Mouse (Mus musculus) kidney, embryonic 14.5 days (tissue): ENCODE data around the gene Arhgap17. TPM values are rescaled to one million over a fixed set of nuclear protein-coding genes. Genes with fewer than 3 reads are reported as not detected.

ENCODE experiments used
- ATAC-seq: fragments of 200-750 bp; cut with Nextera tagmentation; 2 replicates; pipeline ENCODE4 v1.8.0; 2017; ENCODE audit warnings: moderate number of reproducible peaks, mild to moderate bottlenecking, moderate TSS enrichment, moderate library complexity; ENCODE audit not compliant: low FRiP score, low TSS enrichment
- H3K27ac ChIP-seq: fragments of 300-500 bp; sonication (generic); 2 replicates; pipeline ENCODE4 v1.5.1; 2014; ENCODE audit warnings: low read depth, mild to moderate bottlenecking, low read length, moderate library complexity, mixed read lengths
- H3K27me3 ChIP-seq: fragments of 300-500 bp; sonication (generic); 2 replicates; pipeline ENCODE4 v1.6.1; 2014; ENCODE audit warnings: mild to moderate bottlenecking, low read length; ENCODE audit not compliant: control insufficient read depth, insufficient read depth
- H3K36me3 ChIP-seq: fragments of 300-500 bp; sonication (generic); 2 replicates; pipeline ENCODE4 v1.6.1; 2014; ENCODE audit warnings: low read length, mixed read lengths; ENCODE audit not compliant: control insufficient read depth, insufficient read depth
- H3K4me1 ChIP-seq: fragments of 300-500 bp; sonication (generic); 2 replicates; pipeline ENCODE4 v1.6.1; 2014; ENCODE audit warnings: low read length, mixed read lengths; ENCODE audit not compliant: control insufficient read depth, insufficient read depth
- H3K4me2 ChIP-seq: fragments of 300-500 bp; sonication (generic); replicated peaks from 2 replicates; pipeline ENCODE4 v1.6.1; 2014; ENCODE audit warnings: low read depth, mild to moderate bottlenecking, low read length
- H3K4me3 ChIP-seq: fragments of 300-500 bp; sonication (generic); 2 replicates; pipeline ENCODE4 v1.5.1; 2014; ENCODE audit warnings: mild to moderate bottlenecking, low read length
- H3K9ac ChIP-seq: fragments of 300-500 bp; sonication (generic); 2 replicates; pipeline ENCODE4 v1.6.1; 2014; ENCODE audit warnings: low read depth, mild to moderate bottlenecking, low read length, moderate library complexity
- H3K9me3 ChIP-seq: fragments of 300-500 bp; sonication (generic); 2 replicates; pipeline ENCODE4 v1.6.1; 2016; ENCODE audit warnings: low read length; ENCODE audit not compliant: control insufficient read depth
- WGBS: fragments of 180-500 bp; shearing (Covaris S2); extraction: QIAGEN DNeasy Blood & Tissue Kit; methylation state at CpG from one replicate; pipeline ENCODE4 v1.1.7; 2014; 5-methylcytosine and 5-hydroxymethylcytosine counted together
- polyA plus RNA-seq: library from polyadenylated mRNA; unstranded; fragments of >200 nt; fragmentation: Nextera tagmentation; extraction: Ambion mirVana; gene quantifications from 2 replicates; pipeline ENCODE4 v1.2.1, GENCODE M21; 2014

Gene Arhgap17
- polyA plus RNA-seq, result 19.5 and 31.2 TPM in 2 replicates

GRCm38 (mm10) chr7:123369759-123370481 is at the start of gene Arhgap17, which contains the start of gene Lcmt1:
Arhgap17 (minus strand) TSS chr7:123369915.
Lcmt1 (plus strand) TSS chr7:123369784.
- no peaks in the 10 kb centered on the region for H3K27me3 ChIP-seq
- H3K27ac ChIP-seq, result peak within 1 kb of the TSS; percentile 43
- no peaks in the 10 kb centered on the region for H3K9me3 ChIP-seq
- H3K4me3 ChIP-seq, result peak within 1 kb of the TSS; percentile 80
- under 1% methylated on average over 56 of the region's 64 CpGs for WGBS
- peak within 1 kb of the TSS; percentile 89 for H3K9ac ChIP-seq
- peak; percentile 98 for ATAC-seq
- H3K36me3 ChIP-seq, result no peaks in the 10 kb centered on the region
- peak within 1 kb of the TSS; percentile 55 for H3K4me2 ChIP-seq
- peaks cover 16% of the 10 kb centered on the region for H3K4me1 ChIP-seq

GRCm38 (mm10) chr7:123417661-123418060 is 47.9 kb upstream of the Arhgap17 start:
- H3K27ac ChIP-seq, result no peak overlapping the region
- ATAC-seq, result no peak
- peaks cover 34% of the 10 kb centered on the region for H3K36me3 ChIP-seq
- H3K4me3 ChIP-seq, result no peak overlapping the region
- H3K27me3 ChIP-seq, result no peaks in the 10 kb centered on the region
- H3K4me2 ChIP-seq, result no peak overlapping the region
- 88% methylated on average over 3 of the region's 3 CpGs for WGBS
- no peak overlapping the region for H3K9ac ChIP-seq
- H3K9me3 ChIP-seq, result no peaks in the 10 kb centered on the region
- no peaks in the 10 kb centered on the region for H3K4me1 ChIP-seq

DNA sequence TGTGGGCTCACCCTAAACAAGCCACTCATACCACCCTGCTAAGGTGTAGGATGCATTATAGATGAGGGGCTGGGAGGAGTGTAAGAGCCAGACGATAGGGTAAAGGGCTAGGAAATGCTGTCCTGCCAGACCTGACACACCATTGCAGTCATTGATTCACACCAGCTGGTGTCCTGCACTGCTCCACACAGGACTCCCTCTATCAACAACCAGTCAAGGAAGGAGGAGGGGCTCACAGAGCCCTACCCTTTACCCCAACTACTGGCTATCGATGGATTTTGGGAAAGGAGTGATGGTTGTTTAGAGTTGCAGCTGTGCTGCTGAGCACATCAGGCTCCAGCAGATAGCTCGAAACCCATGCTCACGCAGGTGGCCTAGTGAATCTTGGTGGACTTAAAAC is 47.1 kb upstream of the Arhgap17 start:
- Histone ChIP-seq H3K4me2 (no peak overlapping the region), H3K9ac (no peak overlapping the region), H3K9me3 (no peaks in the 10 kb centered on the region), H3K27me3 (no peaks in the 10 kb centered on the region), H3K4me3 (no peak overlapping the region), H3K36me3 (peaks cover 26% of the 10 kb centered on the region), H3K27ac (no peak overlapping the region), H3K4me1 (no peaks in the 10 kb centered on the region)
- no peak for ATAC-seq
- WGBS, result 62% methylated on average over 4 of the region's 4 CpGs

DNA sequence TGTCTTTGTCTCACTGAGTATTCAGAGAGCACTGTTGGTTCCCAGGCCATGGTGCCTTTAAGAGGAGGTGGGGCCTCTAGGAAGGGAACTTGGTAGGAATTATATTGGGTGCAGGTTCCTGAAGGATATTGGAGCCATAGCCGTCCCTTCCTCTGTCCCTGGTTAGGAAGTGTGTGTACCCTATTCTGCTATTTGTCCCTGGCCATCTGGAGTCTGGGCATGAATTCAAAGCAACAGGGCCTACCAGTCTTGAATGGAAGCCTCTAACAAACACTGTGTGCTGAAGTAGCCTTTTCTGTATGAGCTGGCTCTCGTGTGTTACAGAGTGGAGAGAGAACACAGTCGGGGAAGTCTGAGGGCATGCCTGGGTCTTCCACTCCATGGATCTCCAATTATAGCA is 42.4 kb upstream of the Arhgap17 start:
- no peaks in the 10 kb centered on the region for H3K27me3 ChIP-seq
- H3K4me2 ChIP-seq, result no peak overlapping the region
- H3K27ac ChIP-seq, result no peak overlapping the region
- H3K4me1 ChIP-seq, result no peaks in the 10 kb centered on the region
- H3K9ac ChIP-seq, result no peak overlapping the region
- H3K36me3 ChIP-seq, result peaks cover 7% of the 10 kb centered on the region; the same call in 1 of the 2 replicates
- 83% methylated on average over 3 of the region's 3 CpGs for WGBS
- H3K9me3 ChIP-seq, result no peaks in the 10 kb centered on the region
- H3K4me3 ChIP-seq, result no peak overlapping the region
- no peak for ATAC-seq

- WGBS, result 94% methylated on average over 1 of the region's 1 CpGs
- no peaks in the 10 kb centered on the region for H3K9me3 ChIP-seq
- peaks cover 7% of the 10 kb centered on the region; the same call in 1 of the 2 replicates for H3K36me3 ChIP-seq
- H3K4me1 ChIP-seq, result no peaks in the 10 kb centered on the region
- H3K4me3 ChIP-seq, result no peak overlapping the region
- H3K27ac ChIP-seq, result no peak overlapping the region
- no peak for ATAC-seq
- H3K27me3 ChIP-seq, result no peaks in the 10 kb centered on the region
- no peak overlapping the region for H3K9ac ChIP-seq
- H3K4me2 ChIP-seq, result no peak overlapping the region
Observed at GRCm38 (mm10) chr7:123411109-123411508, 41.4 kb upstream of the Arhgap17 start.

DNA sequence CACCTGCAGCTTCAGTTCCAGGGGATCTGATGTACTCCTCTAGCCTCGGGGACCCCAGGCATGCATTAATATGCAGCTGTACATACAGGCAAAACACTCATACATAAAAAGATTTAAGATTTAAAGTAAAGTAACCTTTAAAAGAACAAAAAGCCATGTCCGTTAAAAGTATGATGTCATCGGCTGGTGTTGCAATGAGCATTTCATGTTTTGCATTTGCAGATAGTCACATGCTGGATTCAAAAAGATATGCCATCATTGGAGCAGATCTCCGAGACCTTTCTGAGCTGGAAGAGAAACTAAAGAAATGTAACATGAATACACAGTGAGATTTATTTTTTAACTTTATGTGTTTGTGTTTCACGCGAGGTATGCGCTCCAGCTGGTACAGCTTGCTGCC is 40.8 kb upstream of the Arhgap17 start:
- no peaks in the 10 kb centered on the region for H3K9me3 ChIP-seq
- H3K27me3 ChIP-seq, result no peaks in the 10 kb centered on the region
- H3K27ac ChIP-seq, result no peak overlapping the region
- H3K9ac ChIP-seq, result no peak overlapping the region
- H3K4me1 ChIP-seq, result no peaks in the 10 kb centered on the region
- H3K4me3 ChIP-seq, result no peak overlapping the region
- no peak overlapping the region for H3K4me2 ChIP-seq
- no peak for ATAC-seq
- peaks cover 7% of the 10 kb centered on the region; the same call in 1 of the 2 replicates for H3K36me3 ChIP-seq
- 93% methylated on average over 7 of the region's 7 CpGs for WGBS

GRCm38 (mm10) chr7:123406988-123407387 is 37.3 kb upstream of the Arhgap17 start:
- H3K36me3 ChIP-seq, result peaks cover 22% of the 10 kb centered on the region; the same call in 1 of the 2 replicates
- H3K27me3 ChIP-seq, result no peaks in the 10 kb centered on the region
- WGBS, result 83% methylated on average over 4 of the region's 4 CpGs
- H3K4me3 ChIP-seq, result no peak overlapping the region
- no peak for ATAC-seq
- no peak overlapping the region for H3K4me2 ChIP-seq
- no peak overlapping the region for H3K27ac ChIP-seq
- no peak overlapping the region for H3K9ac ChIP-seq
- no peaks in the 10 kb centered on the region for H3K9me3 ChIP-seq
- no peaks in the 10 kb centered on the region for H3K4me1 ChIP-seq

DNA sequence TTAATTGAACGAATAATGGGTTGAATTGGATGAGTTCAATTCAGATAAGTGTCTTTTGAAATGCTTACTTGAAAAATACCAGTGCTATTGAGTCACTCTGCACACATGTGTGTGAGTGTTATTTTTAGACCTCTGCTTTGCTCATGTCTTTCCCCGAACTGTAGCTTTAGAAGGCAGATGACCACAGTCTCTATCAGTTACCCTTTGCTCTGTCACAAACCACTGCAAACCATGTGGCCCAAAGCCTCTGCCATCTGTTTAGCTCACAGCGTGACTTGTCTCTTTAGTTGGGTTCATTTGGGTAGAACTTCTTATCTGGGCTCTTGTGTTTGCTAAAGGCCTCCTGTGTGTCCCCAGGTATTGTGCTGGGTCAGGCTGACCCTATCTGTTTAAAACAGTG is 35.9 kb upstream of the Arhgap17 start:
- H3K4me1 ChIP-seq, result no peaks in the 10 kb centered on the region
- no peak overlapping the region for H3K4me2 ChIP-seq
- H3K27me3 ChIP-seq, result no peaks in the 10 kb centered on the region
- H3K4me3 ChIP-seq, result no peak overlapping the region
- 82% methylated on average over 3 of the region's 3 CpGs for WGBS
- peaks cover 27% of the 10 kb centered on the region; the same call in 1 of the 2 replicates for H3K36me3 ChIP-seq
- H3K9ac ChIP-seq, result no peak overlapping the region
- H3K27ac ChIP-seq, result no peak overlapping the region
- no peaks in the 10 kb centered on the region for H3K9me3 ChIP-seq
- no peak for ATAC-seq

DNA sequence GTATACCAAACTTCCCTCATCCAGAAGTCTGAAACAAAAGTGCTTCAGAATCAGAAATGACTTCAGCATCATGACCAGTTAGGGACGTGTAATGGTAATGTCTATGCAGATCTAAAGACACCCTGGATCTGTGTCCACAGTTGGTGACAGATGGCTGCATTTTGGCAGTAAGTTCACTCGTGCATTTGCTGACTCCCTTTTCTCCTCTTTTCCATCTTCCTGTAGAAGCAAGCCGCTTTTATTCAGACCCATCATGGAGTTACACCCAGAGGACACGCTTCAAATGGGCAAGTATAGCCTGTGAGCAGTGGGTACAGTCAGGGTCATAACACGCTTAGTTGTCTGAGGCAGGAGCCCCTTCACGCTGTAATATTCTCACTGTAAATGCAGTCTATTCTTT is 34.5 kb upstream of the Arhgap17 start:
- no peaks in the 10 kb centered on the region for H3K9me3 ChIP-seq
- WGBS, result 93% methylated on average over 6 of the region's 6 CpGs
- H3K4me2 ChIP-seq, result no peak overlapping the region
- no peak for ATAC-seq
- no peak overlapping the region for H3K9ac ChIP-seq
- peaks cover 27% of the 10 kb centered on the region; the same call in 1 of the 2 replicates for H3K36me3 ChIP-seq
- H3K27ac ChIP-seq, result no peak overlapping the region
- H3K4me3 ChIP-seq, result no peak overlapping the region
- no peaks in the 10 kb centered on the region for H3K27me3 ChIP-seq
- H3K4me1 ChIP-seq, result no peaks in the 10 kb centered on the region
